Mouse (Mus musculus) brain, embryonic 14.5 days (tissue): Measurements from ENCODE around the gene Lrrn1. TPM values are rescaled to one million over a fixed set of nuclear protein-coding genes. Genes with fewer than 3 reads are reported as not detected.

ENCODE experiments used
- DNase-seq: peaks from one replicate; pipeline ENCODE4 v3.0.0-alpha.2; 2011; ENCODE audit warnings: low read depth
- CTCF ChIP-seq: fragments of 200-500 bp; IDR thresholded peaks from 2 replicates; pipeline ENCODE4 v1.5.1; 2012; ENCODE audit warnings: inconsistent platforms, mild to moderate bottlenecking, moderate library complexity, borderline replicate concordance; ENCODE audit not compliant: insufficient read depth, insufficient read length; ENCODE audit errors: extremely low read depth
- POLR2A ChIP-seq: fragments of 200-500 bp; IDR thresholded peaks from 2 replicates; pipeline ENCODE4 v1.6.1; 2012; ENCODE audit warnings: mild to moderate bottlenecking, inconsistent platforms, borderline replicate concordance; ENCODE audit not compliant: poor library complexity, insufficient read depth, insufficient read length, severe bottlenecking; ENCODE audit errors: extremely low read depth
- polyA plus RNA-seq: library from polyadenylated mRNA; depleted of rRNA; stranded (reverse); fragments of >200 nt; gene quantifications from 2 replicates; pipeline ENCODE4 v1.2.3, GENCODE M21; 2012

Lrrn1 gene
- polyA plus RNA-seq, 1 experiment: 79.2 TPM

DNA sequence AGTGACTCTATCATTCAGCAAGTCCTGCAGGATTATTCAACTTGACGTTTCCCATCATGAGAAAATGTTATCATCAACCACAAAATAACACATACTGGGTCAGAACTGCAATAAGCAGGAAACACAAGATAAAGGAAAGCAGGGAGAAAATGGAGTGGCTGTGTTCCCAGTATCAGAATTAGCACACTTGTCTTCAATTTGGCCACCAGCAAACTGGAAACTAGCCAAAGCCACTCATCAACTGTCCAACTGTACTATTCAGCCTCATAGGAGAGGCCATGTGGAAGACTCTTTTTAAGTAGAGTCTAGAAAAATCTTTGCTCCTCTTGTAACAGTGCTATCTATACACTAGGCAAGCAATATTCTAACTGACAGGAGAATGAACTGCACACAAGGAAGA lies 84.7 kb downstream of the Lrrn1 start:
- DNase-seq: peak; percentile 65
- no peak for TF ChIP-seq CTCF
- no peak for TF ChIP-seq POLR2A
